Comparison of ENCODE assay signal across 29 mouse cellular contexts in the genomic region with DNA sequence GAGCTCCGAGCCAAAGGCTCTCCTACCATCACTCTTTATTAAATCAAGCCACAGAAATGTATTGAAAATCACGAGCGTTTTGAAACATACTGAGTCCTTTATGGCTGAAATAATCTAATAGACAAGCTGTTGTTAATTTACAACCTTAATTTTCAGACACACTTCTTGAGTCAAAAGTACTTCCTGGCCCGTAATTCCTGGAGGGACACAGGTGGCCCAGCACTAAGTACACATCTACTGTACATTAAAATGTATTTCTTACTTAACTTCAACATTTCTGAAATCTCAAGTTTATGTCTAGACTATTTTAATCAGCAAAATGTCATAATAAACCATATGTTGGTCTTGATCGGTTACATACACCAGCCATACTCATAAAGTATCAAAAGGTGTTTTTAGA.
DNase-seq lines count a peak whose midpoint lies in the region; ATAC-seq and TF ChIP-seq lines count a peak whose summit lies in the region.
"Had no signal": no experiment of that assay in that cellular context is flagged by ENCODE, and none has a peak within 500 bp of the region (broad histone marks: within the 10 kb centered on the region; RNA-seq: fewer than 3 reads in every experiment).

No protein-coding gene starts in this region.

- H3K9ac ChIP-seq in forebrain, embryonic 12.5 days = no peak overlapping the region
- H3K9ac ChIP-seq in forebrain, embryonic 14.5 days (ENCODE audit: low read length) = no peak overlapping the region
- no peak overlapping the region for H3K9ac ChIP-seq in limb, embryonic 11.5 days (ENCODE audit: low read length)
- no peak overlapping the region for H3K9ac ChIP-seq in limb, embryonic 14.5 days (ENCODE audit: low read depth, low read length, severe bottlenecking)
- H3K9ac ChIP-seq: forebrain, postnatal 0 days; heart, embryonic 12.5 days; heart, embryonic 15.5 days; hindbrain, embryonic 13.5 days had no signal

- no peak for TF ChIP-seq POLR2A in limb, embryonic 14.5 days (IDR thresholded peaks at IDR 0.05; ENCODE audit: borderline replicate concordance, extremely low read depth, insufficient read depth, insufficient read length)

- WGBS in forebrain, embryonic 12.5 days = 63% methylated on average over 5 of the region's 5 CpGs
- 55% methylated on average over 5 of the region's 5 CpGs for WGBS in forebrain, embryonic 14.5 days
- WGBS in limb, embryonic 11.5 days = 34% methylated on average over 5 of the region's 5 CpGs
- WGBS in limb, embryonic 14.5 days = 27% methylated on average over 5 of the region's 5 CpGs

- ATAC-seq in forebrain, embryonic 12.5 days (ENCODE audit: low FRiP score) = no peak
- no peak for ATAC-seq in forebrain, embryonic 14.5 days
- peak; percentile 65 for ATAC-seq in limb, embryonic 11.5 days (ENCODE audit: insufficient number of reproducible peaks, low FRiP score, low TSS enrichment, low read depth)
- peak; percentile 68 for ATAC-seq in limb, embryonic 14.5 days (ENCODE audit: low FRiP score, low read depth)
- ATAC-seq: inflammation-experienced regulatory T-cells, adult 6 months; intestine, postnatal 0 days; Patski had no signal

- H3K27ac ChIP-seq in forebrain, embryonic 12.5 days = no peak overlapping the region
- no peak overlapping the region for H3K27ac ChIP-seq in forebrain, embryonic 14.5 days (ENCODE audit: low read depth, low read length)
- peak overlapping the region; percentile 68 for H3K27ac ChIP-seq in limb, embryonic 11.5 days (replicated peaks; ENCODE audit: low read depth, low read length)
- H3K27ac ChIP-seq in limb, embryonic 14.5 days (replicated peaks; ENCODE audit: low read depth, low read length) = 0 out of 2 replicates have a peak overlapping the region, but pooled peaks have one; percentile 48
- H3K27ac ChIP-seq: forebrain, embryonic 10.5 days; heart, embryonic 15.5 days; hindbrain, embryonic 10.5 days; hindbrain, embryonic 13.5 days; hindbrain, postnatal 0 days had no signal

- 0 out of 2 replicates have a peak, but pooled peaks cover 3% of the 10 kb centered on the region for H3K27me3 ChIP-seq in forebrain, embryonic 12.5 days
- H3K27me3 ChIP-seq in forebrain, embryonic 14.5 days (replicated peaks; ENCODE audit: control insufficient read depth, insufficient read depth, low read length) = no peaks in the 10 kb centered on the region
- H3K27me3 ChIP-seq in limb, embryonic 11.5 days (ENCODE audit: control insufficient read depth, insufficient read depth, low read length) = no peaks in the 10 kb centered on the region
- H3K27me3 ChIP-seq in limb, embryonic 14.5 days (ENCODE audit: control insufficient read depth, insufficient read depth, low read length) = no peaks in the 10 kb centered on the region
- H3K27me3 ChIP-seq: CH12.LX; heart, embryonic 12.5 days; heart, embryonic 15.5 days; hindbrain, embryonic 13.5 days; Patski had no signal

- H3K4me3 ChIP-seq in forebrain, embryonic 12.5 days (replicated peaks) = no peak overlapping the region
- H3K4me3 ChIP-seq in forebrain, embryonic 14.5 days (ENCODE audit: low read depth, low read length) = no peak overlapping the region
- no peak overlapping the region for H3K4me3 ChIP-seq in limb, embryonic 11.5 days (ENCODE audit: low read depth, low read length)
- H3K4me3 ChIP-seq in limb, embryonic 14.5 days (replicated peaks; ENCODE audit: low read length) = no peak overlapping the region
- H3K4me3 ChIP-seq: forebrain, embryonic 10.5 days; heart, embryonic 12.5 days; heart, embryonic 15.5 days; hindbrain, embryonic 10.5 days; hindbrain, embryonic 13.5 days had no signal

- no peak for DNase-seq in forebrain, embryonic 14.5 days (ENCODE audit: low spot score)
- peak; percentile 28 for DNase-seq in forelimb bud, embryonic 11.5 days (ENCODE audit: low read depth, low spot score)
- DNase-seq in limb, embryonic 11.5 days (ENCODE audit: low spot score) = no peak
- DNase-seq in limb, embryonic 14.5 days (ENCODE audit: low spot score) = no peak
- DNase-seq in retina, embryonic 14.5 days (ENCODE audit: low spot score) = no peak
- DNase-seq in cerebellum, postnatal 10 days = no peak
- DNase-seq: adrenal gland, adult 8-10 months; adrenal gland, postnatal 25 days; B cell, adult 2 months; cerebellum, adult 11-12 months; cerebellum, adult 9-10 months; cerebellum, postnatal 25 days; forebrain, postnatal 0 days; gastrocnemius, postnatal 25 days; heart, adult 18-20 months; heart, postnatal 10 days; heart, postnatal 36 days had no signal

- H3K9me3 ChIP-seq in forebrain, embryonic 12.5 days = no peaks in the 10 kb centered on the region
- H3K9me3 ChIP-seq in forebrain, embryonic 14.5 days (replicated peaks; ENCODE audit: control insufficient read depth, low read length) = no peaks in the 10 kb centered on the region
- no peaks in the 10 kb centered on the region for H3K9me3 ChIP-seq in limb, embryonic 11.5 days (ENCODE audit: control insufficient read depth, low read length)
- H3K9me3 ChIP-seq in limb, embryonic 14.5 days (ENCODE audit: control insufficient read depth, low read length) = no peaks in the 10 kb centered on the region
- H3K9me3 ChIP-seq: forebrain, embryonic 10.5 days; G1E; heart, embryonic 12.5 days; heart, embryonic 15.5 days; hindbrain, embryonic 10.5 days; hindbrain, embryonic 13.5 days had no signal

- H3K36me3 ChIP-seq in forebrain, embryonic 12.5 days (replicated peaks) = no peaks in the 10 kb centered on the region
- H3K36me3 ChIP-seq in forebrain, embryonic 14.5 days (ENCODE audit: control insufficient read depth, insufficient read depth, low read length) = no peaks in the 10 kb centered on the region
- no peaks in the 10 kb centered on the region for H3K36me3 ChIP-seq in limb, embryonic 11.5 days (ENCODE audit: control insufficient read depth, insufficient read depth, low read length)
- H3K36me3 ChIP-seq in limb, embryonic 14.5 days (ENCODE audit: control insufficient read depth, insufficient read depth, low read length) = no peaks in the 10 kb centered on the region
- H3K36me3 ChIP-seq: forebrain, embryonic 10.5 days; G1E; heart, embryonic 12.5 days; heart, embryonic 15.5 days; hindbrain, embryonic 10.5 days; hindbrain, embryonic 13.5 days had no signal

- peak overlapping the region; percentile 22; the same call in 1 of the 2 replicates for H3K4me2 ChIP-seq in forebrain, embryonic 12.5 days
- no peak overlapping the region for H3K4me2 ChIP-seq in forebrain, embryonic 14.5 days (ENCODE audit: low read length)
- H3K4me2 ChIP-seq in limb, embryonic 11.5 days (ENCODE audit: low read depth, severe bottlenecking) = no peak overlapping the region
- peak overlapping the region; percentile 5; the same call in 1 of the 2 replicates for H3K4me2 ChIP-seq in limb, embryonic 14.5 days (replicated peaks; ENCODE audit: low read depth, low read length, severe bottlenecking)
- H3K4me2 ChIP-seq: heart, embryonic 12.5 days; heart, embryonic 15.5 days; hindbrain, embryonic 13.5 days had no signal

- peaks cover 9% of the 10 kb centered on the region for H3K4me1 ChIP-seq in forebrain, embryonic 12.5 days
- H3K4me1 ChIP-seq in forebrain, embryonic 14.5 days (ENCODE audit: control insufficient read depth, insufficient read depth, low read length) = peaks cover 3% of the 10 kb centered on the region; the same call in 1 of the 2 replicates
- H3K4me1 ChIP-seq in limb, embryonic 11.5 days (ENCODE audit: control insufficient read depth, insufficient read depth, low read length) = peaks cover 6% of the 10 kb centered on the region
- H3K4me1 ChIP-seq in limb, embryonic 14.5 days (ENCODE audit: control insufficient read depth, insufficient read depth, low read length) = peaks cover 10% of the 10 kb centered on the region; the same call in 1 of the 2 replicates

Comparison
In these comparisons a context has a peak if more than half of its experiments do, and no peak if none do; other contexts are left out.
1. H3K4me2 ChIP-seq: peak in forebrain, embryonic 12.5 days (single experiment) and limb, embryonic 14.5 days (single experiment); none in forebrain, embryonic 14.5 days (single experiment) and limb, embryonic 11.5 days (single experiment).
2. ATAC-seq: peak in limb, embryonic 11.5 days (single experiment) and limb, embryonic 14.5 days (single experiment); none in forebrain, embryonic 12.5 days (single experiment) and forebrain, embryonic 14.5 days (single experiment).
3. H3K27ac ChIP-seq: peak in limb, embryonic 11.5 days (single experiment) and limb, embryonic 14.5 days (single experiment); none in forebrain, embryonic 12.5 days (single experiment) and forebrain, embryonic 14.5 days (single experiment).